Mouse (Mus musculus) brain, embryonic 14.5 days (tissue): ENCODE results near the gene Mrps36.

Experiments
- CTCF ChIP-seq: fragments of 200-500 bp; IDR thresholded peaks from 2 replicates; pipeline ENCODE4 v1.5.1; 2012; ENCODE audit warnings: inconsistent platforms, mild to moderate bottlenecking, moderate library complexity, borderline replicate concordance; ENCODE audit not compliant: insufficient read depth, insufficient read length; ENCODE audit errors: extremely low read depth
- POLR2A ChIP-seq: fragments of 200-500 bp; IDR thresholded peaks from 2 replicates; pipeline ENCODE4 v1.6.1; 2012; ENCODE audit warnings: mild to moderate bottlenecking, inconsistent platforms, borderline replicate concordance; ENCODE audit not compliant: poor library complexity, insufficient read depth, insufficient read length, severe bottlenecking; ENCODE audit errors: extremely low read depth

DNA sequence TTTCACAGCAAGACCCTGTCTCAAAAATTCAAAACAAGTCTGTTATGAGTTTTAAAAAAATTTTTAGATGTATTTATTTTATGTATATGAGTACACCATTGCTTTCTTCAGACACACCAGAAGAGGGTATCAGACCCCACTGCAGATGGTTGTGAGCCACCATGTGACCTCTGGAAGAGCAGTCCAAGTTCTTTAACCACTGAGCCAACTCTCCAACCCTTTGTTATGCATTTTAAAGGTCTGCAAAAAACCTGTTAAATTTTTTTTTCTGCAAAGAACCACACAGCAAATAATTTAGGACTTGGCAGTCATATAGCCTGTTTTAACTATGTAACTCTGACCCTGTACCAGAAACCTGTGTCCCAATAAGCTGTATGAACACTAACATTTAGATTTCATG, 30.2 kb upstream of the Mrps36 start:
- no peak for TF ChIP-seq POLR2A
- TF ChIP-seq CTCF: no peak
